Mouse (Mus musculus) stomach, embryonic 15.5 days (tissue): Measurements from ENCODE around the gene Gm13694. TPM values are rescaled to one million over a fixed set of nuclear protein-coding genes. Genes with fewer than 3 reads are reported as not detected.
"Not testable (repeated sequence)": the region's sequence is repeated elsewhere in the genome, so short reads cannot be mapped to it uniquely, and the experiment has no call there.

Source experiments
- ATAC-seq: fragments of 200-750 bp; cut with Nextera tagmentation; 2 replicates; pipeline ENCODE4 v1.8.0; 2017; ENCODE audit warnings: low read depth, moderate number of reproducible peaks, moderate TSS enrichment; ENCODE audit not compliant: insufficient read depth, low FRiP score
- H3K27ac ChIP-seq: fragments of 300-500 bp; sonication (generic); 2 replicates; pipeline ENCODE4 v1.5.1; 2015; ENCODE audit warnings: mild to moderate bottlenecking, inconsistent platforms
- H3K27me3 ChIP-seq: fragments of 300-500 bp; sonication (generic); replicated peaks from 2 replicates; pipeline ENCODE4 v1.6.1; 2015; ENCODE audit warnings: inconsistent platforms
- H3K36me3 ChIP-seq: fragments of 300-500 bp; sonication (generic); 2 replicates; pipeline ENCODE4 v1.6.1; 2015; ENCODE audit warnings: inconsistent platforms
- H3K4me1 ChIP-seq: fragments of 300-500 bp; sonication (generic); 2 replicates; pipeline ENCODE4 v1.6.1; 2015; ENCODE audit warnings: inconsistent platforms
- H3K4me2 ChIP-seq: fragments of 300-500 bp; sonication (generic); 2 replicates; pipeline ENCODE4 v1.6.1; 2015; ENCODE audit warnings: mild to moderate bottlenecking, inconsistent platforms
- H3K4me3 ChIP-seq: fragments of 300-500 bp; sonication (generic); replicated peaks from 2 replicates; pipeline ENCODE4 v1.5.1; 2015; ENCODE audit warnings: inconsistent platforms
- H3K9ac ChIP-seq: fragments of 300-500 bp; sonication (generic); 2 replicates; pipeline ENCODE4 v1.6.1; 2015; ENCODE audit warnings: inconsistent platforms
- H3K9me3 ChIP-seq: fragments of 300-500 bp; sonication (generic); 2 replicates; pipeline ENCODE4 v1.6.1; 2016; ENCODE audit warnings: inconsistent platforms
- WGBS: fragments of 180-500 bp; shearing (Covaris S2); methylation state at CpG from one replicate; pipeline ENCODE4 v1.1.7; 2015; 5-methylcytosine and 5-hydroxymethylcytosine counted together
- polyA plus RNA-seq: library from polyadenylated mRNA; unstranded; fragments of >200 nt; fragmentation: Nextera tagmentation; extraction: Ambion mirVana; gene quantifications from 2 replicates; pipeline ENCODE4 v1.2.1, GENCODE M21; 2015

Gene Gm13694
- polyA plus RNA-seq, 1 experiment from 2014 or later, result 0.09 TPM

GRCm38 (mm10) chr2:83994526-83994925 lies 15.8 kb downstream of the Gm13694 start:
- H3K9ac ChIP-seq, H3K27me3 ChIP-seq, H3K36me3 ChIP-seq, H3K4me2 ChIP-seq, H3K9me3 ChIP-seq, H3K4me3 ChIP-seq, ATAC-seq, H3K4me1 ChIP-seq, H3K27ac ChIP-seq: not testable (repeated sequence)
- WGBS, result 83% methylated on average over 1 of the region's 3 CpGs

GRCm38 (mm10) chr2:84008913-84009312 lies 30.2 kb downstream of the Gm13694 start:
- no peak overlapping the region for H3K4me3 ChIP-seq
- H3K27me3 ChIP-seq, result no peaks in the 10 kb centered on the region
- no peaks in the 10 kb centered on the region for H3K4me1 ChIP-seq
- H3K36me3 ChIP-seq, result no peaks in the 10 kb centered on the region
- H3K4me2 ChIP-seq, result no peak overlapping the region
- 28% methylated on average over 1 of the region's 1 CpGs for WGBS
- H3K9me3 ChIP-seq, result no peaks in the 10 kb centered on the region
- ATAC-seq, result no peak
- H3K9ac ChIP-seq, result no peak overlapping the region
- no peak overlapping the region for H3K27ac ChIP-seq

GRCm38 (mm10) chr2:84009818-84010217 lies 31.1 kb downstream of the Gm13694 start:
- H3K9me3 ChIP-seq, result no peaks in the 10 kb centered on the region
- no peak for ATAC-seq
- no peak overlapping the region for H3K4me3 ChIP-seq
- no peaks in the 10 kb centered on the region for H3K4me1 ChIP-seq
- no peak overlapping the region for H3K27ac ChIP-seq
- H3K9ac ChIP-seq, result no peak overlapping the region
- H3K4me2 ChIP-seq, result no peak overlapping the region
- WGBS, result 65% methylated on average over 3 of the region's 3 CpGs
- H3K27me3 ChIP-seq, result no peaks in the 10 kb centered on the region
- no peaks in the 10 kb centered on the region for H3K36me3 ChIP-seq

GRCm38 (mm10) chr2:84014572-84014971 lies 35.8 kb downstream of the Gm13694 start:
- H3K9me3 ChIP-seq, result no peaks in the 10 kb centered on the region
- ATAC-seq, result no peak
- H3K4me3 ChIP-seq, result no peak overlapping the region
- no peak overlapping the region for H3K27ac ChIP-seq
- H3K27me3 ChIP-seq, result no peaks in the 10 kb centered on the region
- no peaks in the 10 kb centered on the region for H3K4me1 ChIP-seq
- 56% methylated on average over 6 of the region's 6 CpGs for WGBS
- no peak overlapping the region for H3K4me2 ChIP-seq
- H3K9ac ChIP-seq, result no peak overlapping the region
- H3K36me3 ChIP-seq, result no peaks in the 10 kb centered on the region

GRCm38 (mm10) chr2:84016291-84016690 lies 37.6 kb downstream of the Gm13694 start:
- H3K36me3 ChIP-seq, H3K27me3 ChIP-seq, H3K9me3 ChIP-seq, ATAC-seq, H3K4me2 ChIP-seq, H3K4me1 ChIP-seq, H3K4me3 ChIP-seq, H3K9ac ChIP-seq, H3K27ac ChIP-seq: not testable (repeated sequence)
- 73% methylated on average over 5 of the region's 5 CpGs for WGBS

- Histone ChIP-seq H3K4me3 (no peak overlapping the region), H3K9ac (no peak overlapping the region), H3K27me3 (no peaks in the 10 kb centered on the region), H3K36me3 (no peaks in the 10 kb centered on the region), H3K27ac (no peak overlapping the region), H3K4me1 (no peaks in the 10 kb centered on the region), H3K9me3 (no peaks in the 10 kb centered on the region), H3K4me2 (no peak overlapping the region)
- no peak for ATAC-seq
- WGBS, result 46% methylated on average over 3 of the region's 3 CpGs
These were observed 39.6 kb downstream of the Gm13694 start for GRCm38 (mm10) chr2:84018330-84018729.

- H3K9me3 ChIP-seq, result no peaks in the 10 kb centered on the region
- H3K4me2 ChIP-seq, result no peak overlapping the region
- H3K27me3 ChIP-seq, result no peaks in the 10 kb centered on the region
- no peak overlapping the region for H3K4me3 ChIP-seq
- no peak overlapping the region for H3K27ac ChIP-seq
- H3K9ac ChIP-seq, result no peak overlapping the region
- H3K4me1 ChIP-seq, result no peaks in the 10 kb centered on the region
- no peaks in the 10 kb centered on the region for H3K36me3 ChIP-seq
- WGBS, result 65% methylated on average over 8 of the region's 8 CpGs
- peak; percentile 63 for ATAC-seq
These were observed 41.0 kb downstream of the Gm13694 start for GRCm38 (mm10) chr2:84019519-84020305.

- H3K9ac ChIP-seq, result no peak overlapping the region
- H3K4me1 ChIP-seq, result no peaks in the 10 kb centered on the region
- H3K27ac ChIP-seq, result no peak overlapping the region
- no peaks in the 10 kb centered on the region for H3K27me3 ChIP-seq
- H3K36me3 ChIP-seq, result no peaks in the 10 kb centered on the region
- 81% methylated on average over 2 of the region's 2 CpGs for WGBS
- H3K9me3 ChIP-seq, result no peaks in the 10 kb centered on the region
- no peak overlapping the region for H3K4me3 ChIP-seq
- no peak for ATAC-seq
- H3K4me2 ChIP-seq, result no peak overlapping the region
These were observed 43.2 kb downstream of the Gm13694 start for GRCm38 (mm10) chr2:84021930-84022329.

GRCm38 (mm10) chr2:84022905-84023304 lies 44.2 kb downstream of the Gm13694 start:
- WGBS, result 74% methylated on average over 2 of the region's 2 CpGs
- H3K36me3 ChIP-seq, result no peaks in the 10 kb centered on the region
- no peaks in the 10 kb centered on the region for H3K27me3 ChIP-seq
- no peaks in the 10 kb centered on the region for H3K4me1 ChIP-seq
- H3K27ac ChIP-seq, result no peak overlapping the region
- no peak overlapping the region for H3K4me3 ChIP-seq
- no peak for ATAC-seq
- H3K9me3 ChIP-seq, result no peaks in the 10 kb centered on the region
- no peak overlapping the region for H3K9ac ChIP-seq
- no peak overlapping the region for H3K4me2 ChIP-seq

GRCm38 (mm10) chr2:84023319-84023718 lies 44.6 kb downstream of the Gm13694 start:
- no peak overlapping the region for H3K9ac ChIP-seq
- no peaks in the 10 kb centered on the region for H3K27me3 ChIP-seq
- WGBS, result 62% methylated on average over 2 of the region's 2 CpGs
- no peak overlapping the region for H3K4me2 ChIP-seq
- H3K36me3 ChIP-seq, result no peaks in the 10 kb centered on the region
- ATAC-seq, result no peak
- no peaks in the 10 kb centered on the region for H3K9me3 ChIP-seq
- no peak overlapping the region for H3K4me3 ChIP-seq
- no peak overlapping the region for H3K27ac ChIP-seq
- H3K4me1 ChIP-seq, result no peaks in the 10 kb centered on the region

- H3K36me3 ChIP-seq, result no peaks in the 10 kb centered on the region
- H3K9ac ChIP-seq, result no peak overlapping the region
- H3K27ac ChIP-seq, result no peak overlapping the region
- no peak overlapping the region for H3K4me3 ChIP-seq
- no peaks in the 10 kb centered on the region for H3K27me3 ChIP-seq
- no peak for ATAC-seq
- 73% methylated on average over 4 of the region's 4 CpGs for WGBS
- H3K4me1 ChIP-seq, result no peaks in the 10 kb centered on the region
- no peaks in the 10 kb centered on the region for H3K9me3 ChIP-seq
- no peak overlapping the region for H3K4me2 ChIP-seq
These were observed 46.5 kb downstream of the Gm13694 start for GRCm38 (mm10) chr2:84025217-84025616.
